Mouse (Mus musculus): ENCODE measurements around the gene Rsph1.

GRCm38 (mm10) chr17:31325451-31326219 lies 48.5 kb upstream of the Rsph1 start:
- TF ChIP-seq CTCF (IDR thresholded peaks at IDR 0.05; ENCODE audit: extremely low read depth, insufficient read depth, low read length) (peak; percentile 54), POLR2A (IDR thresholded peaks at IDR 0.05; ENCODE audit: extremely low read depth, insufficient read depth, low read length) (no peak)

Data from cortical plate, adult 2 months (tissue).